Mouse (Mus musculus) lung, adult 18-20 months (tissue): ENCODE measurements at regions not wholly inside any gene's neighbourhood (a gene's known extent, or its start where the extent isn't known, plus 50 kb on each side); places are given as distances from the start of the nearest gene placed in this dataset.
A peak's percentile ranks its signal among the peaks of the same experiment; 100 is the strongest.

ENCODE experiments used
- DNase-seq, 2 experiments: peaks; one replicate each; pipeline ENCODE4 v3.0.0; 2022; ENCODE audit warnings: mixed read lengths in 2 of 2

- DNase-seq: no peak
These were observed 654.8 kb upstream of the Mef2c start for GRCm38 (mm10) chr13:82849037-82849436.

DNA sequence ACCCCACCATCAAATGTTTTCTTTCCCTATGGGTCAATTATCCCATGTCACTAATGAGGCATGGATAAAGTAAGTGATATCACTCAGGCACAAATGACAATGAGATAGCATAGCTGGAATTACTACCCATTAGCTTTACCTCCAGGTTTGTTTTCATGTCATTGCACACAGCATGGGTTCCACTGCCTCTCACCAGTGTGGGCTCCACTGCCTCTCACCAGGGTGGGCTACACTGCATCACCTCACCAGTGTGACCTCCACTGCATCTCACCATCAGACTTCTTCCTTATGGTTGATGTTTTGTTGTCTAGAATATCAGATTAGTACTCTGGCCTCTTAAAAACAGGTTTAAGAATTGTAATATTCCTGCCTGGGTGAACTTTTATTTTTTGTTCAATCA, 634.0 kb upstream of the Mef2c start:
- DNase-seq: no peak

- no peak for DNase-seq
These were observed 629.7 kb upstream of the Mef2c start for GRCm38 (mm10) chr13:82874091-82874490.

- no peak for DNase-seq
These were observed 620.5 kb upstream of the Mef2c start for GRCm38 (mm10) chr13:82883368-82883767.

GRCm38 (mm10) chr13:82888755-82889154, 615.1 kb upstream of the Mef2c start:
- DNase-seq: no peak

DNA sequence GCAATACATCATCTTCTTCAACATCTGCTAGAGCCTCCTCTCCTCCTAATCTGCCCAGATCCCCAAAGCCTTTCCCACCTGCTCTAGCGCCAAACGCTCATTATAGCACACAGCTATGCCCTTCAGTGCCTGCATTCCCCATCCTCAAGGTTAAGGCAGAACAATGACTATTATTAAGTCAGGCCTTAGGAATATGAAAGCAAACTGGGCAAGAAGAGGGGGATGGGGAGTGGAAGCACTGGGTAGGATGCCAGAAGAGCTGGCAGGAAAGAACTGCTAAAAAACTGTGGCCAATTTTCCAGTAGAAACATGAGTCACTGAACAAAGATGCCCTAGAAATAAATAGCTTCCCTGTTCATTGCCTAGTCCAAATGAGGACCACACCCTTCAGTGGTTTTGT, 611.1 kb upstream of the Mef2c start:
- DNase-seq: peak in 1 of 2 experiments; percentile 6

- DNase-seq: no peak
These were observed 604.1 kb upstream of the Mef2c start for GRCm38 (mm10) chr13:82899686-82900085.

DNA sequence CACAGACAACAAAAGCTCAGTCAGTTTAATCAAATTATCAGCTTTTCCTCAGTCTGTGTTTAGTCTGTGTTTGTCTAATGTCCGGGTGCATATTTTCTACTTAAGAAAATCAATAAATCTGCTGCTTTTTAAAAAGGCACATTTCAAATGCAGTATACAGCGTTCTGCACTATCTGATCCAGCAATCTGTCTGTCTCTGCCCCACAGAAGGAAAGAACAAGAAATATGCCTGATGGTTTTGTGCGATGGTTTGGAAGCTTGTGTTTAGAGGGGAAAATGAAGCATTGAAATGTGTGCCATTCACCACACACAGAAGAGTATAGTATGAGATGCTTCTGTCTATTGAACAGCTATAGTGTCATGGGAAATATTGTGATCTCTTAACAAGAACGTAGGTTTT, 601.7 kb upstream of the Mef2c start:
- DNase-seq: no peak

- DNase-seq: no peak
These were observed 600.2 kb upstream of the Mef2c start for GRCm38 (mm10) chr13:82903637-82904036.

- DNase-seq: no peak
These were observed 596.1 kb upstream of the Mef2c start for GRCm38 (mm10) chr13:82907689-82908088.

- no peak for DNase-seq
These were observed 594.7 kb upstream of the Mef2c start for GRCm38 (mm10) chr13:82909151-82909550.

DNA sequence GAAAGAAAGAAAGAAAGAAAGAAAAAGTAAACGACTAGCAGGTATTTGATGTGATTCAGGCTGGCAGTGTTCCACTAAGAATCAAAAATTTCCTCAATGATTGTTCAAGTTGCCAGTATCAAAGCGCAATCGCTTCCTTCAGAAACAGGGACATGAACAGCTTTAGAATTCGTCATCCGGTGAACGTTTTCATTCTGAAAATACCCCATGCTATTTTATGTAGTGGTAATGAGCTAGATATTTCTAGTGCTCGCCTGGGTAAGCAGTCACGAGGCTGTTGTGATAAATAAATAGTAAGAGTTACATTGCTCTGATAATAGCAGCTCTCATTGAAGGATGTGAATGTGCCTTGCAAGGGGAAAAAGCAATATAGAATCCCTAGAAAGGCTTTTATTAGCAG, 591.0 kb upstream of the Mef2c start:
- DNase-seq: no peak

- DNase-seq: no peak
These were observed 588.6 kb upstream of the Mef2c start for GRCm38 (mm10) chr13:82915194-82915593.

DNA sequence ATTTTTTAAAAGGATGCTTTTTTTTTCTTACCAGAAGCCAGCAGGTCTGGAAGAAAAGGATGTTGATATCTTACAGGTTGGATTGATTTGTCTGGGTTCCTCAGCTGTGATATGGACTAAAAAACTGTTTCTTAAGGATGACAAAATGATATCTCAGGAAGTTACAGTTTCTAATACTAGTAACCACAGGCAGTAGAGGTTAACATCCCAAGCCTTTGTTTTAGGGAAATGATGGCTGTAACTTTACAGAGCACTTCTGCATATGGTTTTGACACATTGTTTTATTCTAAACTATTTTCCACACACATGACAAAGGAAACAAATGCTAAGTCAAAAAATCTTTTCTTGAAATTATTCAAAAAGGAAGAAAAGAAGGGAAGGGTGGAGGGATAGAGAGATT, 573.8 kb upstream of the Mef2c start:
- DNase-seq: no peak

DNA sequence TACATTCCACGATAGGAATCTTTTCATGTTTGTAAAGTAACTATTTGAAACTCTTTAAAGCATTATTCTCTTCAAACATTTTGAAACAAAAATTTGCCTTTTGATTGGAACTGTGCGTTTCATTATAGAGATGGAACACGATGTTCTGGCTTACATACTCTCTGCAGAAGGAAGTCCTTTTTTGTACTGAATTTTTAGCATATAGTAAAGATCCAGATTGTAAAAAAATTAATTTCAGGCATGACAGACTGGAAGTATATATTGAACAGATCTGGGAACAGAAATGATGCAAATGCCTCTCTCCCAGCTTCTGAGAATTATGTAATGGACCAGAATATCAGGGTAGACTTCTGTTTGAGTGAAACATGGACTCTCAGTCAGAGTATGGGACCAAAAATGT, 566.0 kb upstream of the Mef2c start:
- no peak for DNase-seq

DNA sequence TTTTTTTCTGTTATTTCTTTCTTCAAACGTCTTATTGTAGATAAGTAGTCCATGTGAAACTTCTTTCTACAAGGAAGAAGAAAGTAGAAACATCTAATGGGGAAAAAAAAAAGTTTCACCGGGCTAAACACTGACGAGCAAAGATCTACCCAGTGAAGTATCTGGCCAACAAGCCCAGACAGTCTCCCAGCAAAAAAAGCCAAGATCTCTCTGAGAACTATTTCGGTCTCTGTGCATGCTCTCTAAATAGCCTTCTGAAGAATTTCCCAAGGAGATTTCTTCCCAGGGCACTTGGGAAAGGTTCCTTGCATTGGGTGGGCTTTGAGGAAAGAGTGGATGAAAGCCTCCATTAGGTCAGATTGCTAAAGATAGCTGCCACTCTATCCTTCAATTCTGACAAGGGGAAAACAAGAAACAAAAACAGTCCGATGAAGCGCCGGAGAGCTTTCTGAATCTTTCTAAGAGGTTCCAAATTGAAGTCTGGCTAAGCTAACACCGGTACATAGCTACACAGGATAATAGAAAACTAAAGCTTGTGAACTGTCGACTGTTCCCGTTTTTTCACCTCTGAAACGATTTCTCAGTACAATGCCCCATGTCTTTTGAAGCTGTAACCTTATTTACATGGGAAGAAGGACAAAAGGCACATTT, 561.0 kb upstream of the Mef2c start:
- DNase-seq: no peak

GRCm38 (mm10) chr13:82946931-82947330, 556.9 kb upstream of the Mef2c start:
- DNase-seq: no peak

GRCm38 (mm10) chr13:82949541-82949940, 554.3 kb upstream of the Mef2c start:
- DNase-seq: peak; percentile 10 to 16

DNA sequence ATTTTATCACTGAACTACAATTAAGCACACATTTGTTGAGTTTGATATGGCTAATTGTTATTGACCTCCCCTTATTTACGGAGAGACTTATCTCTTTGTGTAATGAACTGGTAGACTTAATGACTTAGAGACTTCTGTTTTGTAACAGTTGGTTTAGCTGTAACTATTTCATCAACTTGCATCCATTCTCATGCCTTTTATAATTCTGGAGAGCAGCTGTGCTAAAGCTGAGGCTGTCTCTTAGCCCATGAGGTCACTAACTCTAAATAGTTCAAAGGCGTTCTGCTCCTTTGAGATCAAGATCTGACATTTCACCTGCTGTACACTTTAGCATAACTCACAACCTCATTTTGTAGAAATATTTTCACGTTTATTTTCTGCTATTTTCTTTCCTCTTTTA, 541.5 kb upstream of the Mef2c start:
- DNase-seq: no peak

- no peak for DNase-seq
These were observed 532.1 kb upstream of the Mef2c start for GRCm38 (mm10) chr13:82971722-82972121.

- no peak for DNase-seq
These were observed 529.5 kb upstream of the Mef2c start for GRCm38 (mm10) chr13:82974210-82974811.

- no peak for DNase-seq
These were observed 502.7 kb upstream of the Mef2c start for GRCm38 (mm10) chr13:83001118-83001517.

GRCm38 (mm10) chr13:83016686-83017085, 487.1 kb upstream of the Mef2c start:
- no peak for DNase-seq

- DNase-seq: peak in 1 of 2 experiments; percentile 1
These were observed 483.0 kb upstream of the Mef2c start for GRCm38 (mm10) chr13:83020829-83021228.

DNA sequence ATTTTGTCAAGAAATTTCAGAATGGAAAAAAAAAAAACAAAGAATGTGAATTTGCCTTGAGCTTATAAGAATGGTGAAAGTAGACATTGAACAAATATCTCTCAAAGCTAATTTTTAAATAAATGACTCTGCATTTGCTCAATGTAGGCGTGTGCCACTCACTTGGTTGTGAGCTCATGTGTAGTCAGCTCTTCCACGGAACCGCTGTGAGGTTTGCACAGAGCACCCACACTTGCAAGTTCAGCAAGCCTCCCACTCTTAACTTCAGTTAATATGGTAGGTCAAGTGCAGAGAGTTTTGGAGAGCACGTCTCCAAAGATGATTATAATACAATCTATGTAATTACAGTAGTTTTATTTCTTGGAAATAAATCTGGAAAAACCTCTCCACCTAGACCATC, 479.9 kb upstream of the Mef2c start:
- no peak for DNase-seq
